Mouse (Mus musculus) R1 (cell line): ENCODE measurements around the gene Pde4d.

Source experiments
- DNase-seq: peaks from one replicate; pipeline ENCODE4 v3.0.0-alpha.2; 2018; ENCODE audit warnings: low read depth, low spot score

The Pde4d gene

DNA sequence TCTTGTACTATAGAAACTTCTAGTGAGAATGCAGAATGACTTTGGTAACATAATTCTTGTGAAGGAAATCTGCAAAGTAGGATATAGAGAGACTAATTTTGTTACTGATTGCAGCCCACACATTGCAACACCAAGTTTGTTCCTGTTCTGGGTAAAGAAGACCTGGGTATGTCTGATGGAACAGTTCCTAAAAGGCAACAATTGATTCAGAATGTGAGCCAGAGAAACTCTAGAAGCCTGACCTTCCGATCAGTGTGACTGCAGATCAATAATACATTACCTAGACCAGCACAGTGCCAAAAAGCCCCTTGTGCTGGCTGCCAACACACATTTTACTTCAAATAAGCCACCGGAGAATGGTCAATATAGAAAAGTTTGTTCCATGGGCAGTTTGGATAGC lies 930.4 kb downstream of the Pde4d start:
- DNase-seq = no peak

DNA sequence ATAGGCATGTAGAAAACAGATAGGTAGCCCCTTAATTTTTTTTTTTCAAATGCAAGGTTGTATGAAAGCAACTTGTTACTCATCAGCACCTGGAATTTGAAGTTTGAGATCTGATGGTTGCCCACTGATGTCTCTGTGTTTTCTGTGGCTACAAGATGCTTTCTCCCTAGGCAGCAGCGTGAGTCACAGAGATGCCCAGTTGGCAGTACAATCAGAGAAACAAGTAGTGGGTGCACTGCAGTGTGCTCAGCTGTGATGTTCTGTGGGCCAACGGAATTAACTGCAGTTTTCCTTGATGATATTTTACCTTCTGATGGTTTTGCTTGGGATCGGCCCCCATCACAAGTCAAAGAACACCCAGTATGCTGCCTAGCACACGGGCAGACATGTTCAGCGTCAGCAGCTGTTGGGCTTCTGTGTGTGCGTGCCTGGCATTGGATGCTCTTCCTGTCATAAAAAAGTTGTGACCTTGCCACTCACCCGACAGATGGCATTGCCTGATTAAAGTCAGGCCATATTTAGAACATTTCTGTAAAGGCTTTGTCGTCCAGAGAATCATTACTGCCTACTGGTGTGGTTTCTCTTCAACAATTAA lies 939.0 kb downstream of the Pde4d start:
- no peak for DNase-seq

DNA sequence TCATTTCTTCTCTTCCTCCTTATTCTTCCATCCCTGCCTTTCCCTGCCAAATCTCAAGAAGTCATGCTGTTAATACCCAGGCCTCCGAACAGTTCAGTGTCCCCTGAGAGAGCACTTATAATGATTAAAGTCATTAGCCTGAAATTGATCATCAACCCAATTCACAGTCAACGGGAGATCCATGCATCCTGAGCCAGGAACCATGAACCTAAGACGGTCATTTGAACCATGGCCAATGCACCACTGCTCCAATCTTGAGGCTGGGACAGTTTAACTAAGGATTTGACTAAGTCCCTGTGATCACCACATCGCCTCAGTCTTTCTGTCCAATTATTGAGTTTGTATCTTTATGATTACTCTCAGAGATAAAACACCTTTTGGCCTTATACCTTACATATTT lies 952.6 kb downstream of the Pde4d start:
- no peak for DNase-seq

GRCm38 (mm10) chr13:109402936-109403335 lies 953.2 kb downstream of the Pde4d start:
- no peak for DNase-seq

GRCm38 (mm10) chr13:109406341-109406740 lies 956.6 kb downstream of the Pde4d start:
- no peak for DNase-seq

DNA sequence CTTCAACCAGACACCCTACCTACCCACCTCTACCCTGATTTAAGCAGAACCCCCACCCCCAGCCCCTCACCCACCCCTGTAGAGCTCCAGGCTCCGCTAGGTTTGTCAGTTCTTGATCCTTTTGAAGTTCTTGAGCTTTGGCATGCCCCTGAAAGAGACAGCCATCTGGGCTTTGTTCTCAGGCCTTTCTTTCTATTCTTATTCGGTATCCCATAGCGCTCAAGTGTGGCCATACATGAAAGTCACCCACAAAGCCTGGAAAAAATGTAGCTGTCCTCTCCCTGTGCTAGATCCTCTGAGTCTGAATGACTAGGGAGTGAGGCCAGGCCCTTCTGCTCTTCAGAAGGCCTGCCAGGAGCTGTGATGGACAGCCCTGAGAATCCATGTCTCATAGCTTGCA lies 957.6 kb downstream of the Pde4d start:
- DNase-seq = peak; percentile 38

DNA sequence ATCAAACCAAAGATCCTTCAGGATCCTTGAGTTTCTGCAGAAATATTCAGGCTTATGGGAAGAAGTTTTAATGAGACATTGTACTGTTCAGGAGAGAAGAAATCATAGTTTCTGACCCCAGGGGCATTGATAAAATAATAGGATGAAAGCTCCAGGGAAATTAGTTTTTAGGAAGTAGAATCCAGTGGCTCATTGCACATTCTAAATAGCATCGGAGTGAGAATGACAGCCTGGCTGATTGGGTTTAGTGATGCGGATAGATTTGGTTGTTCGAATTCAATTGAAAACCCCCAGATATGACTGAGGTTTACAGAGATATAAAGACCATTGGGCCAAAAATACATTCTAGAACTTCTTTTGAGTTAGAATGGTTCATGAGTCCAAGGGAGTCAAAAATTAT lies 970.7 kb downstream of the Pde4d start:
- DNase-seq = no peak

GRCm38 (mm10) chr13:109424906-109425305 lies 975.2 kb downstream of the Pde4d start:
- no peak for DNase-seq

DNA sequence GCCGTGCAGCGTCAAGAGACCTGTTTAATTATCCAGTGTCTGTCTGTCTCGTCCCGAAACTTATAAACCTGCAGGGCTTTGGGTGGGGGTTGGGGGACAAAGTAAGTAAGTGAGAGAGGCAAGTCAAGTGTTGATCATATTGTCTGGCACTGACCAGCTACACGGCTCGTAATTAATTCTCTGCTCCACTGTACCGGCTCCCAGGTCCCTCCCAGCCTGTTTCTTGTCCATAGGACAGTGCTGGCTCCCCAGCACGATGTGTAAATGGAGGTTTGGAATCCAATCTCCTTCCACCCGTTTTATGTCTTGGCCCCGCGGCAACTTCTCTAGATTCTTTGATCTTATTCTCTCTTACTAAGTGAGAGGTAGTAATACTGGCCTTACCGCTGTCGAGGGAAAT lies 975.8 kb downstream of the Pde4d start:
- DNase-seq = no peak

DNA sequence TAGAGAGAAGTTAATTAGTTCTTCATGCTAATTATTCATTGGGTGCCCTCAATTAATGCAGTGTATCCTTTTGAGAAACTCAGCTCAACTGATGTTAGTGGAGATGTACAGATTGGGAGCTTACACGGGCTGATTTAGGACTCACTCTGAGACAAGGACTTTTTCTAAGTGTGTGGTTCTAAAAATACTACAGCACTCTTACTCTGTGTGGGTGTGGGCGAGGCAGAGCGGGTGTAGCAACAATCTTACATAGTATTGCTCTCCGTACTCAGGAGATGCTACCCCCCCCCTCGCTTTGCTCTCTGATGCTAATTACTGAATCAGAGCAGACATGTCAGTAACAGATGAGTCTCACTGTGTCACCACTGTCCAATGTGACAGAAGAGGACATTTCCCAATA lies 976.3 kb downstream of the Pde4d start:
- no peak for DNase-seq

DNA sequence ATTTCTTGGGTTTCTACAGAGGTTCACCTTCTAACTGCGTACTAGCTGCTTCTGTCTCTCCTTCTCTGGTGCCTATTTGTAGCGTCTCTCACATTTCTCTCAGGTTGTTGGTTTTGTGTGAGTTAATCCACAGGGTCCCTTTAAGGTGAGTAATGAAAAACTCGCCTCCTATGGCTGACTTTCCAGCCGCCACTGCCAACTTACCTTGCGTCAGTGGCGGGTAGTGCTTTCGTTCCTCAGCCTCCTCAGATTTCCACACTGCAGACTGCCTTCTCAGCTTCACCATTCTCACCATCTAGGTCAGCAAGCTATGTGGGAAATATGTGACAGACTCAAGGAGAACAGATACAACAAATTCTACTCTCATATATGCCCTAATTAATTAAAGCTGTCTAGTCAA lies 977.8 kb downstream of the Pde4d start:
- DNase-seq = no peak

- no peak for DNase-seq
Measured at GRCm38 (mm10) chr13:109429544-109429943, 979.8 kb downstream of the Pde4d start.

GRCm38 (mm10) chr13:109437231-109437776 lies 987.6 kb downstream of the Pde4d start:
- DNase-seq = no peak

GRCm38 (mm10) chr13:109439436-109440161 lies 989.9 kb downstream of the Pde4d start:
- no peak for DNase-seq

- peak; percentile 16 for DNase-seq
Measured at GRCm38 (mm10) chr13:109440331-109440730, 990.6 kb downstream of the Pde4d start.

DNA sequence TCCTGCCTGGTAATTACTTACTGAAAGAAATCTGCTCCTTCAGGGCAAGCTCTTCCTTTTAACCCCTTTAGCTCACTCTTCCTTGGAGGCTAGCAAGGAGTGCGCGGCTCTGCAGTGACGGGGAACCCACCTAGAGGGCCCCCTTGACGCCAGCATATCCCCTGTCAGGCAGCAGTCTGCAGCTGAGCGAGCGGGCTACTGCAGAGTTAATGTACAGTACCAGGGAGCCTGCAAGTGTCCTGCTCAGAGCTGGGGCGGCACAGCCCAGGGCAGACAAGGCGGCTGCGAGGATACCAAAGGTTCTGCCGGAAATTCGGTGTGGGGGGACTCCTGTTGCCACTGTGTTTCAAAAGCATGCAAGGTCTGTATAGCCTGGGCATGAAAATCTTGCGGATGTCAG lies 991.1 kb downstream of the Pde4d start:
- DNase-seq = peak; percentile 51

DNA sequence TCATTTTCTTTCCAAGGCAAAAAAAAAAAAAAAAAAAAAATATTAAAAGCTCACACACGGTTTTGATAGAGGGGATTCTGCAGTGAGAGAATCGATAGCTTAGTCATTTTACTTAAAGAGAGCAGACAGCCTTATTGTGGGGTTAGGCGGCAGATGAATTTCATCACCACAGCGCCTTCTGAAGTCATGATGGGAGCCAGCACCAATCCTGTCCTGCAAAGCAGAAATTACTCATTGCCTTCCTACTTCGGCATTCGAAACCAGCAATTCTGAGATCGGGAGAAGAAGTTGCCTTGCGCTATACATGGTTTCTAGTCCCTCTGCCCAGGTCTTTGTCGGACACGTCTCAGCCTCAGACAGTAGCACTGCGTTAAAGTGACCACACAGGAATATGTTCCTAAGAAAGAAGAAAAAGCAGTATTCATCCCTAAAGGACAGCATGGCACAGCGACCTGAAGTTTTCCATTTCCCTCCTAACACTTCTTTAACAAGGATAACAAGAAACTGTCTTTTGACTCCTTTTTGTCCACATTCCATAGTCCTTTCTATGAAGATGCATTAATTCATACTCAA lies 991.7 kb downstream of the Pde4d start:
- no peak for DNase-seq

DNA sequence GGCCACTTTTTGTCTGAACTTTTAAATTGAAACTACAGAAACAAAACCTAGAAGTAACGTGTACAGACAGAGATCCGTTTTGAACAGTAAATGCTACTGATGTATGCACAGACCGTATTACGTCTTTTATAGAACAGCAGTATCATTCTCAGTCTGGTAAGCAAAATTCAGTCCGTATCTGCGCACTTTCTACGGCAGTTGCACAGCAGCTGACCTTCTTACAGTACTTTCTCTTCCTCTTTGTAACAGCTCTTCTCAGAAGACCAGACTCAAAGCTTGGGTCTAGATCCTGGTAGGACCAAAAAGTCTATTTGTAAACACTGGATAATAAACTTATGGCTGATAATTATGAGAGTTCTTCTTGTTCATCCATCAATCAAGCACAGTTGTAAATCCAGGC lies 996.4 kb downstream of the Pde4d start:
- DNase-seq = no peak

DNA sequence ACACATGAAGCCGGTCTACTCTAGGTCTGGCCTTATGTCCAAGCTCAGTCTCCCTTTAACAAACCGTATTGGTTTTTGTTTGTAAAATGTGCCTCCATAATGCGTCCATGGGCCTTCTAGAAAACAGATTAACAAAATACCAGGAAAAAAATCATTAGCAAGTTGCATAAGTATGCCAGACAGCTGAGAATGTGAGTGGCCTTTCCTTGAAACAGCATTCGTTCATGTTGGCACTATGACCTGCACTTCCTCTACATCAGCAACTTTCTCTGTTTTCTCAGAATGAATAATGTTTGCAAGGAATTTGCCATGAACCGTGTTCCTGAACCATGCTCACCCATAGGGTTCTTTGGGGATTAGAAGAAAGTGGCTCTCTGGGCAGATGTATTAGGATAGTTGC lies 998.4 kb downstream of the Pde4d start:
- no peak for DNase-seq

- DNase-seq = no peak
Measured at GRCm38 (mm10) chr13:109474344-109474743, 1024.6 kb downstream of the Pde4d start.

- no peak for DNase-seq
Measured at GRCm38 (mm10) chr13:109481446-109481845, 1031.7 kb downstream of the Pde4d start.

DNA sequence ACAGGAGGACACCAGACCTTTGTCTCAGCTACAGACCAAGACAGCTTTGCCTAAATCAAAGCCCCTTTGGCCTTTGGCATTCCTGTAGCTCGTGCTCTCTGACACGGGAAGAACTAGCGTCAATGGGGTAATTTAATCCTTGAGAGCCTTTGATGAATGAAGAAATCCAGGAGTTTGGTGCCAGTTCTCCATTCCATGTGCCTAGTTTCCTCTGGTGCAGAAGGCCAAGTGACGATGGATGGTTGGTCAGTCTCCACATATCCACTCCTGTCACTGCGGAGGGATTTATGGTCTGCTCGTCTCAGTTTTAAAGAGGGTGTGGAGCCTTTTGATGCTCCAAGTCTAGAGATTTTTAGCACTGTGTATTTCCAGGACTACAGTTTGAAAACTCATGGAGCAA lies 1036.4 kb downstream of the Pde4d start:
- DNase-seq = no peak

DNA sequence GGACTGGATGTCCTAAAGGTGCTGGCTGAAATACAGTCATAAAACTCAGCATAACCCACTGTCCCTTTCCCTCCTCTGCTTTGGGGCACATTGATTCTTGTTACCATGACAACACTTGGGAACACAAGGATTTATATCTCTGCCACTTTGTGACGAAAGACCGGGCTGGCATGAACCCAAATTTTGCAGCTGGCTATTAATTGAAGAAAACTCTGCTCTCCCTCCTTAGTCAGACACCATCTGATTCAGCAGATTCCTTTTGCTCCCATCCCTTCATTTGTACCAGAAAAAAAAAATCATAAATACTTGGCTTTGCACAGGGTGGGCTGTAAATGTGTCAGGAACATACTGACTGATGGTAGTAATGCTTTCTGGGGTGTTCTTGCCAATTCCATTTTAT lies 1037.6 kb downstream of the Pde4d start:
- no peak for DNase-seq
